Mouse (Mus musculus): ENCODE data around the gene Olfr314. TPM values are rescaled to one million over a fixed set of nuclear protein-coding genes. Genes with fewer than 3 reads are reported as not detected.
"Not testable (repeated sequence)": the region's sequence is repeated elsewhere in the genome, so short reads cannot be mapped to it uniquely, and the experiment has no call there.

Gene Olfr314
- total and polyA plus RNA-seq, 2 experiments from 2014 or later: not detected

GRCm38 (mm10) chr11:58812001-58812400 is 29.2 kb downstream of the Olfr314 start:
- Histone ChIP-seq H3K9me3 (ENCODE audit: low read length) (no peaks in the 10 kb centered on the region), H3K4me3 (ENCODE audit: low read depth, low read length) (no peak overlapping the region), H3K4me2 (ENCODE audit: low read depth, low read length, poor library complexity, severe bottlenecking) (no peak overlapping the region), H3K36me3 (ENCODE audit: insufficient read depth, low read length) (no peaks in the 10 kb centered on the region), H3K27ac (ENCODE audit: low read depth, low read length) (no peak overlapping the region), H3K4me1 (ENCODE audit: insufficient read depth, low read length) (no peaks in the 10 kb centered on the region), H3K27me3 (ENCODE audit: insufficient read depth, low read length) (no peaks in the 10 kb centered on the region), H3K9ac (replicated peaks; ENCODE audit: low read length, poor library complexity, severe bottlenecking) (no peak overlapping the region)
- 3% methylated on average over 1 of the region's 1 CpGs for WGBS
- no peak for ATAC-seq (ENCODE audit: low FRiP score)
- peak; percentile 53 for TF ChIP-seq CTCF (IDR thresholded peaks at IDR 0.05)
- DNase-seq (ENCODE audit: low spot score): no peak

GRCm38 (mm10) chr11:58814700-58815099 is 31.9 kb downstream of the Olfr314 start, which contains the start of gene Olfr313:
TSS of gene Olfr313 (plus strand) at chr11:58815000.
- not testable (repeated sequence) for DNase-seq (ENCODE audit: low spot score); ATAC-seq (ENCODE audit: low FRiP score)

GRCm38 (mm10) chr11:58815676-58816075 is 32.9 kb downstream of the Olfr314 start:
- no peak for ATAC-seq (ENCODE audit: low FRiP score)
- WGBS: 81% methylated on average over 1 of the region's 1 CpGs
- Histone ChIP-seq H3K4me1 (ENCODE audit: insufficient read depth, low read length) (no peaks in the 10 kb centered on the region), H3K27me3 (ENCODE audit: insufficient read depth, low read length) (no peaks in the 10 kb centered on the region), H3K9ac (replicated peaks; ENCODE audit: low read length, poor library complexity, severe bottlenecking) (no peak overlapping the region), H3K36me3 (ENCODE audit: insufficient read depth, low read length) (no peaks in the 10 kb centered on the region), H3K9me3 (ENCODE audit: low read length) (no peaks in the 10 kb centered on the region), H3K4me3 (ENCODE audit: low read depth, low read length) (no peak overlapping the region), H3K4me2 (ENCODE audit: low read depth, low read length, poor library complexity, severe bottlenecking) (no peak overlapping the region), H3K27ac (ENCODE audit: low read depth, low read length) (no peak overlapping the region)
- no peak for DNase-seq (ENCODE audit: low spot score)
- no peak for TF ChIP-seq CTCF (IDR thresholded peaks at IDR 0.05)

More at GRCm38 (mm10) chr11:58814700-58815099, 31.9 kb downstream of the Olfr314 start, which contains the start of gene Olfr313:
- 50% methylated on average over 1 of the region's 1 CpGs for WGBS
- not testable (repeated sequence) for H3K36me3 ChIP-seq (ENCODE audit: insufficient read depth, low read length); H3K27ac ChIP-seq (ENCODE audit: low read depth, low read length); H3K9ac ChIP-seq (replicated peaks; ENCODE audit: low read length, poor library complexity, severe bottlenecking); H3K4me2 ChIP-seq (ENCODE audit: low read depth, low read length, poor library complexity, severe bottlenecking); H3K4me1 ChIP-seq (ENCODE audit: insufficient read depth, low read length); H3K27me3 ChIP-seq (ENCODE audit: insufficient read depth, low read length); H3K4me3 ChIP-seq (ENCODE audit: low read depth, low read length); H3K9me3 ChIP-seq (ENCODE audit: low read length)

- H3K4me1 ChIP-seq (ENCODE audit: insufficient read depth, low read length); H3K27me3 ChIP-seq (ENCODE audit: insufficient read depth, low read length); H3K4me3 ChIP-seq (ENCODE audit: low read depth, low read length); H3K9ac ChIP-seq (replicated peaks; ENCODE audit: low read length, poor library complexity, severe bottlenecking); ATAC-seq (ENCODE audit: low FRiP score); H3K36me3 ChIP-seq (ENCODE audit: insufficient read depth, low read length); H3K4me2 ChIP-seq (ENCODE audit: low read depth, low read length, poor library complexity, severe bottlenecking); DNase-seq (ENCODE audit: low spot score); H3K9me3 ChIP-seq (ENCODE audit: low read length); H3K27ac ChIP-seq (ENCODE audit: low read depth, low read length): not testable (repeated sequence)
Observed at GRCm38 (mm10) chr11:58828937-58829336, 46.2 kb downstream of the Olfr314 start, which contains the start of gene Olfr312. TSS of gene Olfr312 (plus strand) at chr11:58829237.

GRCm38 (mm10) chr11:58829764-58830163 is 47.0 kb downstream of the Olfr314 start:
- DNase-seq (ENCODE audit: low spot score) (no peak), ATAC-seq (ENCODE audit: low FRiP score) (no peak)
- Histone ChIP-seq H3K36me3 (ENCODE audit: insufficient read depth, low read length) (no peaks in the 10 kb centered on the region), H3K4me3 (ENCODE audit: low read depth, low read length) (no peak overlapping the region), H3K9me3 (ENCODE audit: low read length) (no peaks in the 10 kb centered on the region), H3K27ac (ENCODE audit: low read depth, low read length) (no peak overlapping the region), H3K4me1 (ENCODE audit: insufficient read depth, low read length) (no peaks in the 10 kb centered on the region), H3K27me3 (ENCODE audit: insufficient read depth, low read length) (no peaks in the 10 kb centered on the region), H3K4me2 (ENCODE audit: low read depth, low read length, poor library complexity, severe bottlenecking) (no peak overlapping the region), H3K9ac (replicated peaks; ENCODE audit: low read length, poor library complexity, severe bottlenecking) (no peak overlapping the region)
- 86% methylated on average over 3 of the region's 3 CpGs for WGBS
- no peak for TF ChIP-seq CTCF (IDR thresholded peaks at IDR 0.05)

- not testable (repeated sequence) for H3K27ac ChIP-seq (ENCODE audit: low read depth, low read length); H3K4me3 ChIP-seq (ENCODE audit: low read depth, low read length); ATAC-seq (ENCODE audit: low FRiP score); H3K9ac ChIP-seq (replicated peaks; ENCODE audit: low read length, poor library complexity, severe bottlenecking); H3K9me3 ChIP-seq (ENCODE audit: low read length); H3K27me3 ChIP-seq (ENCODE audit: insufficient read depth, low read length); H3K4me2 ChIP-seq (ENCODE audit: low read depth, low read length, poor library complexity, severe bottlenecking); DNase-seq (ENCODE audit: low spot score); H3K4me1 ChIP-seq (ENCODE audit: insufficient read depth, low read length); H3K36me3 ChIP-seq (ENCODE audit: insufficient read depth, low read length)
- 76% methylated on average over 2 of the region's 3 CpGs for WGBS
Observed at GRCm38 (mm10) chr11:58832541-58832940, 49.8 kb downstream of the Olfr314 start.

Other genes starting within 250 kb of the Olfr314 start
- gene Olfr330, start 248.1 kb upstream of the Olfr314 start, total RNA-seq (2014; rRNA removed): not detected in 2 replicates
- gene Olfr330, start 248.1 kb upstream of the Olfr314 start, polyA plus RNA-seq (2015; fragmentation: Nextera tagmentation; extraction: Ambion mirVana): not detected in 2 replicates
- not detected in 2 replicates for gene Olfr329-ps, start 236.5 kb upstream of the Olfr314 start, total RNA-seq (2014; rRNA removed)
- not detected in 2 replicates for gene Olfr329-ps, start 236.5 kb upstream of the Olfr314 start, polyA plus RNA-seq (2015; fragmentation: Nextera tagmentation; extraction: Ambion mirVana)
- not detected in 2 replicates for gene Olfr328, start 227.3 kb upstream of the Olfr314 start, total RNA-seq (2014; rRNA removed)
- gene Olfr328, start 227.3 kb upstream of the Olfr314 start, polyA plus RNA-seq (2015; fragmentation: Nextera tagmentation; extraction: Ambion mirVana): not detected in 2 replicates
- gene Olfr224, start 212.4 kb upstream of the Olfr314 start, total RNA-seq (2014; rRNA removed): not detected in 2 replicates
- gene Olfr224, start 212.4 kb upstream of the Olfr314 start, polyA plus RNA-seq (2015; fragmentation: Nextera tagmentation; extraction: Ambion mirVana): not detected in 2 replicates
- gene Olfr325, start 205.2 kb upstream of the Olfr314 start, total RNA-seq (2014; rRNA removed): not detected in 2 replicates
- gene Olfr325, start 205.2 kb upstream of the Olfr314 start, polyA plus RNA-seq (2015; fragmentation: Nextera tagmentation; extraction: Ambion mirVana): not detected in 2 replicates
- 0.28 and 0.49 TPM in 2 replicates for gene Olfr324, start 187.8 kb upstream of the Olfr314 start, total RNA-seq (2014; rRNA removed)
- gene Olfr324, start 187.8 kb upstream of the Olfr314 start, polyA plus RNA-seq (2015; fragmentation: Nextera tagmentation; extraction: Ambion mirVana): 0.04 and 0.05 TPM in 2 replicates
- not detected in 2 replicates for gene 2210407C18Rik, start 166.9 kb upstream of the Olfr314 start, total RNA-seq (2014; rRNA removed)
- gene 2210407C18Rik, start 166.9 kb upstream of the Olfr314 start, polyA plus RNA-seq (2015; fragmentation: Nextera tagmentation; extraction: Ambion mirVana): not detected in 2 replicates
- gene Olfr323, start 152.5 kb upstream of the Olfr314 start, total RNA-seq (2014; rRNA removed): 0.16 TPM in 1 of 2 replicates, not detected in the other
- not detected in 2 replicates for gene Olfr323, start 152.5 kb upstream of the Olfr314 start, polyA plus RNA-seq (2015; fragmentation: Nextera tagmentation; extraction: Ambion mirVana)
- 0.22 and 0.76 TPM in 2 replicates for gene Trim58, start 142.5 kb upstream of the Olfr314 start, total RNA-seq (2014; rRNA removed)
- 0.20 and 0.38 TPM in 2 replicates for gene Trim58, start 142.5 kb upstream of the Olfr314 start, polyA plus RNA-seq (2015; fragmentation: Nextera tagmentation; extraction: Ambion mirVana)
- not detected in 2 replicates for gene Olfr322, start 124.2 kb upstream of the Olfr314 start, total RNA-seq (2014; rRNA removed)
- not detected in 2 replicates for gene Olfr322, start 124.2 kb upstream of the Olfr314 start, polyA plus RNA-seq (2015; fragmentation: Nextera tagmentation; extraction: Ambion mirVana)
- not detected in 2 replicates for gene Olfr320, start 101.9 kb upstream of the Olfr314 start, total RNA-seq (2014; rRNA removed)
- gene Olfr320, start 101.9 kb upstream of the Olfr314 start, polyA plus RNA-seq (2015; fragmentation: Nextera tagmentation; extraction: Ambion mirVana): not detected in 2 replicates
- gene Olfr319, start 83.8 kb upstream of the Olfr314 start, total RNA-seq (2014; rRNA removed): not detected in 2 replicates
- not detected in 2 replicates for gene Olfr319, start 83.8 kb upstream of the Olfr314 start, polyA plus RNA-seq (2015; fragmentation: Nextera tagmentation; extraction: Ambion mirVana)
- not detected in 2 replicates for gene Olfr318, start 58.9 kb upstream of the Olfr314 start, total RNA-seq (2014; rRNA removed)
- gene Olfr318, start 58.9 kb upstream of the Olfr314 start, polyA plus RNA-seq (2015; fragmentation: Nextera tagmentation; extraction: Ambion mirVana): not detected in 2 replicates
- gene Olfr317, start 43.7 kb upstream of the Olfr314 start, total RNA-seq (2014; rRNA removed): 0.11 and 0.14 TPM in 2 replicates
- gene Olfr317, start 43.7 kb upstream of the Olfr314 start, polyA plus RNA-seq (2015; fragmentation: Nextera tagmentation; extraction: Ambion mirVana): 0.12 and 0.15 TPM in 2 replicates
- not detected in 2 replicates for gene Olfr316, start 30.2 kb upstream of the Olfr314 start, total RNA-seq (2014; rRNA removed)
- not detected in 2 replicates for gene Olfr316, start 30.2 kb upstream of the Olfr314 start, polyA plus RNA-seq (2015; fragmentation: Nextera tagmentation; extraction: Ambion mirVana)
- gene Olfr315, start 9.8 kb upstream of the Olfr314 start, total RNA-seq (2014; rRNA removed): not detected in 2 replicates
- not detected in 2 replicates for gene Olfr315, start 9.8 kb upstream of the Olfr314 start, polyA plus RNA-seq (2015; fragmentation: Nextera tagmentation; extraction: Ambion mirVana)
- gene Fam183b, start 19.0 kb downstream of the Olfr314 start, total RNA-seq (2014; rRNA removed): 2.6 and 3.1 TPM in 2 replicates
- gene Fam183b, start 19.0 kb downstream of the Olfr314 start, polyA plus RNA-seq (2015; fragmentation: Nextera tagmentation; extraction: Ambion mirVana): 17.3 and 17.7 TPM in 2 replicates
- not detected in 2 replicates for gene Olfr313, start 32.0 kb downstream of the Olfr314 start, total RNA-seq (2014; rRNA removed)
- not detected in 2 replicates for gene Olfr313, start 32.0 kb downstream of the Olfr314 start, polyA plus RNA-seq (2015; fragmentation: Nextera tagmentation; extraction: Ambion mirVana)
- not detected in 2 replicates for gene Olfr312, start 46.3 kb downstream of the Olfr314 start, total RNA-seq (2014; rRNA removed)
- gene Olfr312, start 46.3 kb downstream of the Olfr314 start, polyA plus RNA-seq (2015; fragmentation: Nextera tagmentation; extraction: Ambion mirVana): not detected in 2 replicates
- not detected in 2 replicates for gene Olfr311, start 56.3 kb downstream of the Olfr314 start, total RNA-seq (2014; rRNA removed)
- gene Olfr311, start 56.3 kb downstream of the Olfr314 start, polyA plus RNA-seq (2015; fragmentation: Nextera tagmentation; extraction: Ambion mirVana): not detected in 2 replicates
- 13.6 and 20.2 TPM in 2 replicates for gene Gm12258, start 64.2 kb downstream of the Olfr314 start, total RNA-seq (2014; rRNA removed)
- 10.5 and 13.5 TPM in 2 replicates for gene Gm12258, start 64.2 kb downstream of the Olfr314 start, polyA plus RNA-seq (2015; fragmentation: Nextera tagmentation; extraction: Ambion mirVana)
- 10.1 and 14.9 TPM in 2 replicates for gene 2810021J22Rik, start 84.3 kb downstream of the Olfr314 start, total RNA-seq (2014; rRNA removed)
- 6.8 and 7.4 TPM in 2 replicates for gene 2810021J22Rik, start 84.3 kb downstream of the Olfr314 start, polyA plus RNA-seq (2015; fragmentation: Nextera tagmentation; extraction: Ambion mirVana)
- gene Zfp39, start 121.3 kb downstream of the Olfr314 start, total RNA-seq (2014; rRNA removed): 9.1 and 9.5 TPM in 2 replicates
- 5.3 and 7.5 TPM in 2 replicates for gene Zfp39, start 121.3 kb downstream of the Olfr314 start, polyA plus RNA-seq (2015; fragmentation: Nextera tagmentation; extraction: Ambion mirVana)
- gene Btnl10, start 135.0 kb downstream of the Olfr314 start, total RNA-seq (2014; rRNA removed): 0.16 and 0.24 TPM in 2 replicates
- not detected in 2 replicates for gene Btnl10, start 135.0 kb downstream of the Olfr314 start, polyA plus RNA-seq (2015; fragmentation: Nextera tagmentation; extraction: Ambion mirVana)
- gene Rnf187, start 156.0 kb downstream of the Olfr314 start, total RNA-seq (2014; rRNA removed): 925 and 964 TPM in 2 replicates
- gene Rnf187, start 156.0 kb downstream of the Olfr314 start, polyA plus RNA-seq (2015; fragmentation: Nextera tagmentation; extraction: Ambion mirVana): 700 and 703 TPM in 2 replicates
- gene Hist3h2ba, start 166.0 kb downstream of the Olfr314 start, total RNA-seq (2014; rRNA removed): 552 and 1,117 TPM in 2 replicates
- 114 and 126 TPM in 2 replicates for gene Hist3h2ba, start 166.0 kb downstream of the Olfr314 start, polyA plus RNA-seq (2015; fragmentation: Nextera tagmentation; extraction: Ambion mirVana)
- gene Hist3h2a, start 171.7 kb downstream of the Olfr314 start, total RNA-seq (2014; rRNA removed): 163 and 242 TPM in 2 replicates
- gene Hist3h2a, start 171.7 kb downstream of the Olfr314 start, polyA plus RNA-seq (2015; fragmentation: Nextera tagmentation; extraction: Ambion mirVana): 42.0 and 46.2 TPM in 2 replicates
- 2.2 and 6.2 TPM in 2 replicates for gene Trim17, start 171.7 kb downstream of the Olfr314 start, total RNA-seq (2014; rRNA removed)
- gene Trim17, start 171.7 kb downstream of the Olfr314 start, polyA plus RNA-seq (2015; fragmentation: Nextera tagmentation; extraction: Ambion mirVana): 0.67 and 0.72 TPM in 2 replicates
- 23.7 and 27.8 TPM in 2 replicates for gene Trim11, start 195.1 kb downstream of the Olfr314 start, total RNA-seq (2014; rRNA removed)
- 15.2 and 16.5 TPM in 2 replicates for gene Trim11, start 195.1 kb downstream of the Olfr314 start, polyA plus RNA-seq (2015; fragmentation: Nextera tagmentation; extraction: Ambion mirVana)

All from midbrain, postnatal 0 days (tissue).